Mouse (Mus musculus) stomach, embryonic 15.5 days (tissue): ENCODE measurements around the gene Fbl. TPM values are rescaled to one million over a fixed set of nuclear protein-coding genes. Genes with fewer than 3 reads are reported as not detected.
"Not testable (repeated sequence)": the region's sequence is repeated elsewhere in the genome, so short reads cannot be mapped to it uniquely, and the experiment has no call there.

Experiments used
- ATAC-seq: fragments of 200-750 bp; cut with Nextera tagmentation; 2 replicates; pipeline ENCODE4 v1.8.0; 2017; ENCODE audit warnings: low read depth, moderate number of reproducible peaks, moderate TSS enrichment; ENCODE audit not compliant: insufficient read depth, low FRiP score
- H3K27ac ChIP-seq: fragments of 300-500 bp; sonication (generic); 2 replicates; pipeline ENCODE4 v1.5.1; 2015; ENCODE audit warnings: mild to moderate bottlenecking, inconsistent platforms
- H3K27me3 ChIP-seq: fragments of 300-500 bp; sonication (generic); replicated peaks from 2 replicates; pipeline ENCODE4 v1.6.1; 2015; ENCODE audit warnings: inconsistent platforms
- H3K36me3 ChIP-seq: fragments of 300-500 bp; sonication (generic); 2 replicates; pipeline ENCODE4 v1.6.1; 2015; ENCODE audit warnings: inconsistent platforms
- H3K4me1 ChIP-seq: fragments of 300-500 bp; sonication (generic); 2 replicates; pipeline ENCODE4 v1.6.1; 2015; ENCODE audit warnings: inconsistent platforms
- H3K4me2 ChIP-seq: fragments of 300-500 bp; sonication (generic); 2 replicates; pipeline ENCODE4 v1.6.1; 2015; ENCODE audit warnings: mild to moderate bottlenecking, inconsistent platforms
- H3K4me3 ChIP-seq: fragments of 300-500 bp; sonication (generic); replicated peaks from 2 replicates; pipeline ENCODE4 v1.5.1; 2015; ENCODE audit warnings: inconsistent platforms
- H3K9ac ChIP-seq: fragments of 300-500 bp; sonication (generic); 2 replicates; pipeline ENCODE4 v1.6.1; 2015; ENCODE audit warnings: inconsistent platforms
- H3K9me3 ChIP-seq: fragments of 300-500 bp; sonication (generic); 2 replicates; pipeline ENCODE4 v1.6.1; 2016; ENCODE audit warnings: inconsistent platforms
- WGBS: fragments of 180-500 bp; shearing (Covaris S2); methylation state at CpG from one replicate; pipeline ENCODE4 v1.1.7; 2015; 5-methylcytosine and 5-hydroxymethylcytosine counted together
- polyA plus RNA-seq: library from polyadenylated mRNA; unstranded; fragments of >200 nt; fragmentation: Nextera tagmentation; extraction: Ambion mirVana; gene quantifications from 2 replicates; pipeline ENCODE4 v1.2.1, GENCODE M21; 2015

The Fbl gene
- polyA plus RNA-seq, 1 experiment from 2014 or later: 108 TPM

DNA sequence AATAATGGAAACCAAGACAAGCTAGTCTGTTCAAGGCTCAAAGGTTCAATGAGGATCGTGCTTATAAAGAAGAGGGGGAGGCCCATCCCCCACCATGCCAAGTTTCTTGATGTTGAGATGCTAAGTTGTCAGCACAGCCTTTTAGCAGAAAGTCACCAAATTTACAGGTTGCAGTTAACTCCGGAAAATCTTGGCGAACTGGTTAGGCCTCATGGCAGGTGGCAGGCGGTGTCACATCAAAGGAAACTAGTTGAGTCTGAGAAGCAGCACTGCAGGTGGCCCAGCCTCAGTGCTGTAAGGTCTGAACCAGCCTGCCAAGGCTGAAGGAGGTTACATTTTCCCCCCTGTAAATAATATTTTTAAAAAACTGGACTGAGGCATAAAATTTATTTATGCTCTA is 57.3 kb downstream of the Fbl start:
- 78% methylated on average over 4 of the region's 4 CpGs for WGBS
- not testable (repeated sequence) for H3K9ac ChIP-seq, H3K4me2 ChIP-seq, H3K9me3 ChIP-seq, ATAC-seq, H3K27ac ChIP-seq, H3K4me1 ChIP-seq, H3K4me3 ChIP-seq, H3K36me3 ChIP-seq, H3K27me3 ChIP-seq

- not testable (repeated sequence) for H3K36me3 ChIP-seq, H3K27me3 ChIP-seq, H3K4me2 ChIP-seq, H3K4me1 ChIP-seq, H3K4me3 ChIP-seq, H3K9me3 ChIP-seq, ATAC-seq, H3K9ac ChIP-seq, H3K27ac ChIP-seq
- 87% methylated on average over 4 of the region's 4 CpGs for WGBS
Measured at GRCm38 (mm10) chr7:28227421-28227820, 57.9 kb downstream of the Fbl start.

Other genes starting within 250 kb of the Fbl start
- 9.4 and 10.3 TPM in 2 replicates for gene Zfp974, start 240.2 kb upstream of the Fbl start, polyA plus RNA-seq
- 18.3 and 20.0 TPM in 2 replicates for gene Zfp780b, start 190.5 kb upstream of the Fbl start, polyA plus RNA-seq
- gene Zfp850, start 155.6 kb upstream of the Fbl start, polyA plus RNA-seq: 3.3 and 3.9 TPM in 2 replicates
- 243 and 255 TPM in 2 replicates for gene Psmc4, start 119.6 kb upstream of the Fbl start, polyA plus RNA-seq
- gene Fcgbp, start 98.5 kb upstream of the Fbl start, polyA plus RNA-seq: 41.3 and 43.3 TPM in 2 replicates
- 0.04 and 0.05 TPM in 2 replicates for gene 9530053A07Rik, start 40.2 kb upstream of the Fbl start, polyA plus RNA-seq
- 8.1 and 9.3 TPM in 2 replicates for gene Dyrk1b, start 9.8 kb downstream of the Fbl start, polyA plus RNA-seq
- 8.2 and 8.6 TPM in 2 replicates for gene Eid2, start 98.2 kb downstream of the Fbl start, polyA plus RNA-seq
- 11.5 and 12.0 TPM in 2 replicates for gene Eid2b, start 108.0 kb downstream of the Fbl start, polyA plus RNA-seq
- gene Selenov, start 121.5 kb downstream of the Fbl start, polyA plus RNA-seq: 0.30 and 0.59 TPM in 2 replicates
- gene Dll3, start 132.5 kb downstream of the Fbl start, polyA plus RNA-seq: 3.8 and 3.9 TPM in 2 replicates
- 137 and 138 TPM in 2 replicates for gene Timm50, start 142.4 kb downstream of the Fbl start, polyA plus RNA-seq
- 70.6 and 84.4 TPM in 2 replicates for gene Supt5, start 169.0 kb downstream of the Fbl start, polyA plus RNA-seq
- gene Rps16, start 180.9 kb downstream of the Fbl start, polyA plus RNA-seq: 826 and 1,031 TPM in 2 replicates
- gene Plekhg2, start 202.9 kb downstream of the Fbl start, polyA plus RNA-seq: 48.4 and 52.3 TPM in 2 replicates
- 20.2 and 21.4 TPM in 2 replicates for gene Zfp36, start 210.5 kb downstream of the Fbl start, polyA plus RNA-seq
- 44.8 and 47.4 TPM in 2 replicates for gene Med29, start 223.0 kb downstream of the Fbl start, polyA plus RNA-seq
- 76.5 and 79.0 TPM in 2 replicates for gene Paf1, start 223.2 kb downstream of the Fbl start, polyA plus RNA-seq